Mouse (Mus musculus) heart, adult 2 months (tissue): ENCODE results near the gene Tnfrsf25. TPM values are rescaled to one million over a fixed set of nuclear protein-coding genes. Genes with fewer than 3 reads are reported as not detected.

Source experiments
- DNase-seq, 2 experiments: peaks; one replicate each; pipeline ENCODE4 v3.0.0; 2021
- H3K27ac ChIP-seq: fragments of 200-600 bp; 2 replicates; pipeline ENCODE4 v1.8.1; 2022
- H3K27me3 ChIP-seq: fragments of 200-500 bp; 2 replicates; pipeline ENCODE4 v1.6.1; 2012; ENCODE audit warnings: mild to moderate bottlenecking, low read length, inconsistent platforms, mixed read lengths; ENCODE audit not compliant: control insufficient read depth, insufficient read depth
- H3K36me3 ChIP-seq: fragments of 200-500 bp; 2 replicates; pipeline ENCODE4 v1.6.1; 2012; ENCODE audit warnings: low read length, inconsistent platforms; ENCODE audit not compliant: control insufficient read depth, insufficient read depth
- H3K4me1 ChIP-seq: fragments of 200-500 bp; 2 replicates; pipeline ENCODE4 v1.6.1; 2011; ENCODE audit warnings: low read length; ENCODE audit not compliant: control insufficient read depth, insufficient read depth
- H3K4me3 ChIP-seq: fragments of 200-600 bp; 2 replicates; pipeline ENCODE4 v1.8.1; 2022
- H3K79me2 ChIP-seq: fragments of 200-500 bp; replicated peaks from 2 replicates; pipeline ENCODE4 v1.6.1; 2012; ENCODE audit warnings: mild to moderate bottlenecking, inconsistent platforms, low read length, moderate library complexity, mixed read lengths; ENCODE audit not compliant: control insufficient read depth, insufficient read depth
- H3K9ac ChIP-seq: fragments of 200-500 bp; 2 replicates; pipeline ENCODE4 v1.6.1; 2012; ENCODE audit warnings: low read depth, mild to moderate bottlenecking, control low read depth, inconsistent platforms, low read length, mixed read lengths
- CTCF ChIP-seq: fragments of 200-600 bp; IDR thresholded peaks from 2 replicates; pipeline ENCODE4 v1.8.1; 2022; ENCODE audit warnings: antibody characterized with exemption, mild to moderate bottlenecking, moderate library complexity
- EP300 ChIP-seq: fragments of 200-500 bp; IDR thresholded peaks from 2 replicates; pipeline ENCODE4 v1.6.1; 2011; ENCODE audit warnings: low read depth, low read length, control low read depth; ENCODE audit not compliant: insufficient read depth
- POLR2A ChIP-seq: fragments of 200-500 bp; IDR thresholded peaks from 2 replicates; pipeline ENCODE4 v1.6.1; 2011; ENCODE audit warnings: mild to moderate bottlenecking, low read depth, low read length, control low read depth; ENCODE audit not compliant: insufficient read depth
- WGBS: fragments of 180-500 bp; shearing (Covaris S2); methylation state at CpG from one replicate; pipeline ENCODE4 v1.1.7; 2018; 5-methylcytosine and 5-hydroxymethylcytosine counted together
- intact Hi-C: fragments of 180-260 bp; cut with DNase I; formaldehyde crosslinking; loops from one replicate; pipeline ENCODE4 v1.15.1; 2025
- polyA plus RNA-seq: library from polyadenylated mRNA; depleted of rRNA; stranded (reverse); fragments of >200 nt; gene quantifications from 2 replicates; pipeline ENCODE4 v1.2.3, GENCODE M21; 2012; rRNA removed
- total RNA-seq, 2 experiments: library from RNA; stranded (reverse); gene quantifications; 2 replicates each; pipeline ENCODE4 v1.2.3; 2021

The Tnfrsf25 gene
- total and polyA plus RNA-seq, 3 experiments = 1.4 to 6.1 (median 2.4) TPM

- intact Hi-C loops = no loop called here
- DNase-seq = no peak
- H3K4me3 ChIP-seq = no peak overlapping the region
- H3K4me1 ChIP-seq = no peaks in the 10 kb centered on the region
- no peak for TF ChIP-seq CTCF
- no peak for TF ChIP-seq EP300
- no peak for TF ChIP-seq POLR2A
- H3K79me2 ChIP-seq = no peaks in the 10 kb centered on the region
- H3K27ac ChIP-seq = no peak overlapping the region
- H3K36me3 ChIP-seq = no peaks in the 10 kb centered on the region
- H3K9ac ChIP-seq = no peak overlapping the region
- WGBS = 77% methylated on average over 6 of the region's 6 CpGs
- H3K27me3 ChIP-seq = peaks cover 15% of the 10 kb centered on the region
These were observed 45.9 kb downstream of the Tnfrsf25 start for GRCm38 (mm10) chr4:152161601-152162000.

- Histone ChIP-seq H3K27me3 (peaks cover 15% of the 10 kb centered on the region), H3K27ac (no peak overlapping the region), H3K4me1 (no peaks in the 10 kb centered on the region), H3K4me3 (no peak overlapping the region), H3K79me2 (no peaks in the 10 kb centered on the region), H3K9ac (no peak overlapping the region), H3K36me3 (no peaks in the 10 kb centered on the region)
- 52% methylated on average over 2 of the region's 2 CpGs for WGBS
- TF ChIP-seq CTCF (no peak), EP300 (no peak), POLR2A (no peak)
- intact Hi-C loops = no loop called here
- no peak for DNase-seq
These were observed 47.0 kb downstream of the Tnfrsf25 start for GRCm38 (mm10) chr4:152162748-152163147.

GRCm38 (mm10) chr4:152165036-152165931, 49.5 kb downstream of the Tnfrsf25 start:
- 26% methylated on average over 22 of the region's 22 CpGs for WGBS
- TF ChIP-seq POLR2A (no peak), CTCF (0 out of 2 replicates have a peak, but pooled peaks have one; percentile 100)
- intact Hi-C loops = no loop called here
- Histone ChIP-seq H3K4me3 (no peak overlapping the region), H3K79me2 (no peaks in the 10 kb centered on the region), H3K27ac (no peak overlapping the region), H3K9ac (no peak overlapping the region), H3K27me3 (peaks cover under 1% of the 10 kb centered on the region; the same call in 1 of the 2 replicates), H3K4me1 (no peaks in the 10 kb centered on the region), H3K36me3 (no peaks in the 10 kb centered on the region)
- DNase-seq = peak; percentile 74 to 85

- H3K9ac ChIP-seq = no peak overlapping the region
- no peak overlapping the region for H3K4me3 ChIP-seq
- H3K27ac ChIP-seq = no peak overlapping the region
- TF ChIP-seq EP300 = no peak
- no peak for TF ChIP-seq POLR2A
- TF ChIP-seq CTCF = no peak
- no peaks in the 10 kb centered on the region for H3K4me1 ChIP-seq
- 71% methylated on average over 8 of the region's 8 CpGs for WGBS
- intact Hi-C loops = no loop called here
- DNase-seq = no peak
- no peaks in the 10 kb centered on the region for H3K27me3 ChIP-seq
- no peaks in the 10 kb centered on the region for H3K79me2 ChIP-seq
- no peaks in the 10 kb centered on the region for H3K36me3 ChIP-seq
These were observed 52.3 kb downstream of the Tnfrsf25 start for GRCm38 (mm10) chr4:152168052-152168451.

GRCm38 (mm10) chr4:152169103-152169502, 53.4 kb downstream of the Tnfrsf25 start:
- no peak for DNase-seq
- TF ChIP-seq POLR2A (no peak), CTCF (no peak), EP300 (no peak)

More at GRCm38 (mm10) chr4:152169103-152169502, 53.4 kb downstream of the Tnfrsf25 start:
- H3K4me1 ChIP-seq = no peaks in the 10 kb centered on the region
- no peak overlapping the region for H3K27ac ChIP-seq
- H3K27me3 ChIP-seq = no peaks in the 10 kb centered on the region
- WGBS = 71% methylated on average over 7 of the region's 7 CpGs
- intact Hi-C loops = no loop called here
- H3K9ac ChIP-seq = no peak overlapping the region
- H3K79me2 ChIP-seq = no peaks in the 10 kb centered on the region
- H3K36me3 ChIP-seq = no peaks in the 10 kb centered on the region
- H3K4me3 ChIP-seq = no peak overlapping the region

Other genes with a start within 250 kb of the Tnfrsf25 start
- 10 to 100 TPM; 71.0 to 84.3 TPM for gene Dnajc11, start 182.2 kb upstream of the Tnfrsf25 start, total RNA-seq
- 55.9 and 66.9 TPM in 2 replicates for gene Dnajc11, start 182.2 kb upstream of the Tnfrsf25 start, polyA plus RNA-seq
- 10 to 100 TPM; 12.0 to 13.5 TPM for gene Thap3, start 126.9 kb upstream of the Tnfrsf25 start, total RNA-seq
- 20.8 and 27.6 TPM in 2 replicates for gene Thap3, start 126.9 kb upstream of the Tnfrsf25 start, polyA plus RNA-seq
- 1 to 10 TPM; 4.5 to 4.8 TPM for gene Phf13, start 119.7 kb upstream of the Tnfrsf25 start, total RNA-seq
- 3.0 and 3.7 TPM in 2 replicates for gene Phf13, start 119.7 kb upstream of the Tnfrsf25 start, polyA plus RNA-seq
- gene Klhl21, start 107.1 kb upstream of the Tnfrsf25 start, total RNA-seq = 10 to 100 TPM; 69.9 to 93.5 TPM
- gene Klhl21, start 107.1 kb upstream of the Tnfrsf25 start, polyA plus RNA-seq = 50.4 and 56.2 TPM in 2 replicates
- gene Zbtb48, start 88.3 kb upstream of the Tnfrsf25 start, total RNA-seq = 1 to 10 TPM; 4.3 to 5.6 TPM
- gene Zbtb48, start 88.3 kb upstream of the Tnfrsf25 start, polyA plus RNA-seq = 5.0 and 8.8 TPM in 2 replicates
- gene Tas1r1, start 77.4 kb upstream of the Tnfrsf25 start, total RNA-seq = under 1 TPM; 0.08 to 0.11 TPM
- gene Tas1r1, start 77.4 kb upstream of the Tnfrsf25 start, polyA plus RNA-seq = 0.08 TPM in 1 of 2 replicates, not detected in the other
- gene Nol9, start 76.6 kb upstream of the Tnfrsf25 start, total RNA-seq = 1 to 10 TPM; 9.7 to 9.8 TPM
- 7.3 and 9.7 TPM in 2 replicates for gene Nol9, start 76.6 kb upstream of the Tnfrsf25 start, polyA plus RNA-seq
- 10 to 100 TPM; 11.5 to 16.7 TPM for gene Plekhg5, start 43.4 kb upstream of the Tnfrsf25 start, total RNA-seq
- gene Plekhg5, start 43.4 kb upstream of the Tnfrsf25 start, polyA plus RNA-seq = 20.3 and 20.5 TPM in 2 replicates
- gene Espn, start 36.4 kb downstream of the Tnfrsf25 start, total RNA-seq = 1 to 10 TPM; 2.4 to 2.5 TPM
- gene Espn, start 36.4 kb downstream of the Tnfrsf25 start, polyA plus RNA-seq = 2.7 and 3.2 TPM in 2 replicates
- not detected for gene Hes2, start 42.9 kb downstream of the Tnfrsf25 start, total RNA-seq
- not detected in 2 replicates for gene Hes2, start 42.9 kb downstream of the Tnfrsf25 start, polyA plus RNA-seq
- 10 to 100 TPM; 58.1 to 64.8 TPM for gene Acot7, start 62.2 kb downstream of the Tnfrsf25 start, total RNA-seq
- 51.7 and 65.0 TPM in 2 replicates for gene Acot7, start 62.2 kb downstream of the Tnfrsf25 start, polyA plus RNA-seq
- gene Gpr153, start 158.3 kb downstream of the Tnfrsf25 start, total RNA-seq = 10 to 100 TPM in 1 of 2 experiments, 1 to 10 TPM in 1; 8.6 to 11.9 TPM
- gene Gpr153, start 158.3 kb downstream of the Tnfrsf25 start, polyA plus RNA-seq = 18.0 and 24.0 TPM in 2 replicates
- gene Hes3, start 175.7 kb downstream of the Tnfrsf25 start, total RNA-seq = not detected
- not detected in 2 replicates for gene Hes3, start 175.7 kb downstream of the Tnfrsf25 start, polyA plus RNA-seq
- gene Icmt, start 181.3 kb downstream of the Tnfrsf25 start, total RNA-seq = 10 to 100 TPM; 26.4 to 28.2 TPM
- 17.7 and 27.2 TPM in 2 replicates for gene Icmt, start 181.3 kb downstream of the Tnfrsf25 start, polyA plus RNA-seq
- 10 to 100 TPM; 34.5 to 47.7 TPM for gene Rnf207, start 203.1 kb downstream of the Tnfrsf25 start, total RNA-seq
- 155 and 167 TPM in 2 replicates for gene Rnf207, start 203.1 kb downstream of the Tnfrsf25 start, polyA plus RNA-seq
- 100 to 1,000 TPM; 242 to 276 TPM for gene Rpl22, start 209.8 kb downstream of the Tnfrsf25 start, total RNA-seq
- gene Rpl22, start 209.8 kb downstream of the Tnfrsf25 start, polyA plus RNA-seq = 40.9 and 76.8 TPM in 2 replicates
- gene Chd5, start 222.7 kb downstream of the Tnfrsf25 start, total RNA-seq = under 1 TPM; 0.13 to 0.48 TPM
- 0.18 and 0.29 TPM in 2 replicates for gene Chd5, start 222.7 kb downstream of the Tnfrsf25 start, polyA plus RNA-seq